Mouse (Mus musculus) heart, adult 2 months (tissue): ENCODE measurements around the gene Gmnn. TPM values are rescaled to one million over a fixed set of nuclear protein-coding genes. Genes with fewer than 3 reads are reported as not detected.

Experiments
- DNase-seq, 2 experiments: peaks; one replicate each; pipeline ENCODE4 v3.0.0; 2021
- H3K27ac ChIP-seq: fragments of 200-600 bp; 2 replicates; pipeline ENCODE4 v1.8.1; 2022
- H3K27me3 ChIP-seq: fragments of 200-500 bp; 2 replicates; pipeline ENCODE4 v1.6.1; 2012; ENCODE audit warnings: mild to moderate bottlenecking, low read length, inconsistent platforms, mixed read lengths; ENCODE audit not compliant: control insufficient read depth, insufficient read depth
- H3K36me3 ChIP-seq: fragments of 200-500 bp; 2 replicates; pipeline ENCODE4 v1.6.1; 2012; ENCODE audit warnings: low read length, inconsistent platforms; ENCODE audit not compliant: control insufficient read depth, insufficient read depth
- H3K4me1 ChIP-seq: fragments of 200-500 bp; 2 replicates; pipeline ENCODE4 v1.6.1; 2011; ENCODE audit warnings: low read length; ENCODE audit not compliant: control insufficient read depth, insufficient read depth
- H3K4me3 ChIP-seq: fragments of 200-600 bp; 2 replicates; pipeline ENCODE4 v1.8.1; 2022
- H3K79me2 ChIP-seq: fragments of 200-500 bp; replicated peaks from 2 replicates; pipeline ENCODE4 v1.6.1; 2012; ENCODE audit warnings: mild to moderate bottlenecking, inconsistent platforms, low read length, moderate library complexity, mixed read lengths; ENCODE audit not compliant: control insufficient read depth, insufficient read depth
- H3K9ac ChIP-seq: fragments of 200-500 bp; 2 replicates; pipeline ENCODE4 v1.6.1; 2012; ENCODE audit warnings: low read depth, mild to moderate bottlenecking, control low read depth, inconsistent platforms, low read length, mixed read lengths
- CTCF ChIP-seq: fragments of 200-600 bp; IDR thresholded peaks from 2 replicates; pipeline ENCODE4 v1.8.1; 2022; ENCODE audit warnings: antibody characterized with exemption, mild to moderate bottlenecking, moderate library complexity
- EP300 ChIP-seq: fragments of 200-500 bp; IDR thresholded peaks from 2 replicates; pipeline ENCODE4 v1.6.1; 2011; ENCODE audit warnings: low read depth, low read length, control low read depth; ENCODE audit not compliant: insufficient read depth
- POLR2A ChIP-seq: fragments of 200-500 bp; IDR thresholded peaks from 2 replicates; pipeline ENCODE4 v1.6.1; 2011; ENCODE audit warnings: mild to moderate bottlenecking, low read depth, low read length, control low read depth; ENCODE audit not compliant: insufficient read depth
- WGBS: fragments of 180-500 bp; shearing (Covaris S2); methylation state at CpG from one replicate; pipeline ENCODE4 v1.1.7; 2018; 5-methylcytosine and 5-hydroxymethylcytosine counted together
- intact Hi-C: fragments of 180-260 bp; cut with DNase I; formaldehyde crosslinking; loops from one replicate; pipeline ENCODE4 v1.15.1; 2025
- polyA plus RNA-seq: library from polyadenylated mRNA; depleted of rRNA; stranded (reverse); fragments of >200 nt; gene quantifications from 2 replicates; pipeline ENCODE4 v1.2.3, GENCODE M21; 2012
- total RNA-seq, 2 experiments: library from RNA; stranded (reverse); gene quantifications; 2 replicates each; pipeline ENCODE4 v1.2.3; 2021

Gmnn gene
- total and polyA plus RNA-seq, 3 experiments, result 12.9 to 72.3 (median 45.9) TPM

- H3K4me3 ChIP-seq, result no peak overlapping the region
- no peaks in the 10 kb centered on the region for H3K36me3 ChIP-seq
- no peak overlapping the region for H3K27ac ChIP-seq
- H3K27me3 ChIP-seq, result no peaks in the 10 kb centered on the region
- H3K9ac ChIP-seq, result no peak overlapping the region
- peaks cover 1% of the 10 kb centered on the region; the same call in 1 of the 2 replicates for H3K4me1 ChIP-seq
- intact Hi-C loops, result no loop called here
- DNase-seq, result no peak
- WGBS, result 82% methylated on average over 10 of the region's 10 CpGs
- no peak for TF ChIP-seq POLR2A
- TF ChIP-seq EP300, result no peak
- TF ChIP-seq CTCF, result no peak
- H3K79me2 ChIP-seq, result no peaks in the 10 kb centered on the region
Observed at GRCm38 (mm10) chr13:24759451-24759850, 2.3 kb downstream of the Gmnn start.

GRCm38 (mm10) chr13:24757820-24758564 lies 3.7 kb downstream of the Gmnn start:
- H3K79me2 ChIP-seq, result no peaks in the 10 kb centered on the region
- TF ChIP-seq POLR2A (no peak), CTCF (no peak), EP300 (no peak)
- no peak for DNase-seq
- intact Hi-C loops, result no loop called here
- H3K4me1 ChIP-seq, result peaks cover 1% of the 10 kb centered on the region; the same call in 1 of the 2 replicates
- H3K27me3 ChIP-seq, result no peaks in the 10 kb centered on the region
- H3K27ac ChIP-seq, result no peak overlapping the region
- WGBS, result 72% methylated on average over 12 of the region's 12 CpGs
- H3K36me3 ChIP-seq, result no peaks in the 10 kb centered on the region
- H3K9ac ChIP-seq, result no peak overlapping the region
- H3K4me3 ChIP-seq, result no peak overlapping the region

- Histone ChIP-seq H3K4me3 (no peak overlapping the region), H3K27me3 (no peaks in the 10 kb centered on the region), H3K79me2 (no peaks in the 10 kb centered on the region), H3K4me1 (no peaks in the 10 kb centered on the region), H3K9ac (no peak overlapping the region), H3K36me3 (no peaks in the 10 kb centered on the region), H3K27ac (no peak overlapping the region)
- intact Hi-C loops, result no loop called here
- over 99% methylated on average over 3 of the region's 3 CpGs for WGBS
- no peak for DNase-seq
- TF ChIP-seq POLR2A, result no peak
- TF ChIP-seq EP300, result no peak
- no peak for TF ChIP-seq CTCF
Observed at GRCm38 (mm10) chr13:24756756-24757155, 5.0 kb downstream of the Gmnn start.

GRCm38 (mm10) chr13:24751396-24751795 lies 10.3 kb downstream of the Gmnn start:
- H3K27me3 ChIP-seq, result no peaks in the 10 kb centered on the region
- H3K36me3 ChIP-seq, result peaks cover 2% of the 10 kb centered on the region; the same call in 1 of the 2 replicates
- H3K4me1 ChIP-seq, result no peaks in the 10 kb centered on the region
- TF ChIP-seq CTCF (no peak), POLR2A (no peak), EP300 (no peak)
- no peak overlapping the region for H3K27ac ChIP-seq
- intact Hi-C loops, result no loop called here
- no peak overlapping the region for H3K9ac ChIP-seq
- 90% methylated on average over 8 of the region's 8 CpGs for WGBS
- H3K79me2 ChIP-seq, result no peaks in the 10 kb centered on the region
- no peak overlapping the region for H3K4me3 ChIP-seq
- no peak for DNase-seq

- DNase-seq, result no peak
- TF ChIP-seq CTCF (no peak), EP300 (no peak), POLR2A (no peak)
- H3K4me3 ChIP-seq, result no peak overlapping the region
- no peaks in the 10 kb centered on the region for H3K79me2 ChIP-seq
- H3K4me1 ChIP-seq, result no peaks in the 10 kb centered on the region
- H3K9ac ChIP-seq, result no peak overlapping the region
- 90% methylated on average over 8 of the region's 8 CpGs for WGBS
- H3K27me3 ChIP-seq, result no peaks in the 10 kb centered on the region
- peaks cover 2% of the 10 kb centered on the region; the same call in 1 of the 2 replicates for H3K36me3 ChIP-seq
- no peak overlapping the region for H3K27ac ChIP-seq
- intact Hi-C loops, result no loop called here
Observed at GRCm38 (mm10) chr13:24750807-24751206, 10.9 kb downstream of the Gmnn start.

GRCm38 (mm10) chr13:24747823-24748222 lies 13.9 kb downstream of the Gmnn start:
- no peak overlapping the region for H3K4me3 ChIP-seq
- H3K79me2 ChIP-seq, result no peaks in the 10 kb centered on the region
- TF ChIP-seq EP300 (no peak), POLR2A (no peak), CTCF (no peak)
- 70% methylated on average over 3 of the region's 3 CpGs for WGBS
- H3K4me1 ChIP-seq, result no peaks in the 10 kb centered on the region
- intact Hi-C loops, result no loop called here
- peaks cover 2% of the 10 kb centered on the region; the same call in 1 of the 2 replicates for H3K36me3 ChIP-seq
- peak overlapping the region; percentile 28; the same call in 1 of the 2 replicates for H3K27ac ChIP-seq
- peak in 1 of 2 experiments; percentile 15 for DNase-seq
- no peak overlapping the region for H3K9ac ChIP-seq
- no peaks in the 10 kb centered on the region for H3K27me3 ChIP-seq
